Mouse (Mus musculus) bone marrow, adult 2 months (tissue): ENCODE measurements around the gene Tmem167b.

Experiments
- CTCF ChIP-seq: fragments of 200-500 bp; IDR thresholded peaks from 2 replicates; pipeline ENCODE4 v1.5.1; 2011; ENCODE audit warnings: low read length, control low read depth; ENCODE audit not compliant: control insufficient read depth, insufficient read depth
- POLR2A ChIP-seq: fragments of 200-500 bp; IDR thresholded peaks from 2 replicates; pipeline ENCODE4 v1.6.1; 2011; ENCODE audit warnings: low read depth, mild to moderate bottlenecking, control low read depth, low read length, borderline replicate concordance; ENCODE audit not compliant: control insufficient read depth

GRCm38 (mm10) chr3:108542299-108542698, 20.0 kb downstream of the Tmem167b start:
- TF ChIP-seq CTCF, result no peak
- TF ChIP-seq POLR2A, result no peak
